Mouse (Mus musculus) liver, embryonic 14.5 days (tissue): Measurements from ENCODE around the gene Ppp2r5b. TPM values are rescaled to one million over a fixed set of nuclear protein-coding genes. Genes with fewer than 3 reads are reported as not detected.

Source experiments
- ATAC-seq: fragments of 200-750 bp; cut with Nextera tagmentation; 2 replicates; pipeline ENCODE4 v1.8.0; 2017; ENCODE audit warnings: moderate number of reproducible peaks, mild to moderate bottlenecking, moderate library complexity; ENCODE audit not compliant: insufficient read depth
- DNase-seq, 3 experiments: peaks; one replicate each; pipeline ENCODE4 v3.0.0-alpha.2; 2012 to 2013; ENCODE audit warnings: low read depth in 3 of 3, low spot score in 3 of 3
- H3K27ac ChIP-seq: fragments of 300-500 bp; sonication (generic); 2 replicates; pipeline ENCODE4 v1.5.1; 2014; ENCODE audit warnings: moderate library complexity, mild to moderate bottlenecking, control low read depth, inconsistent platforms
- H3K27me3 ChIP-seq: fragments of 300-500 bp; sonication (generic); 2 replicates; pipeline ENCODE4 v1.6.1; 2014; ENCODE audit warnings: mild to moderate bottlenecking, low read length, moderate library complexity; ENCODE audit not compliant: control insufficient read depth, insufficient read depth
- H3K36me3 ChIP-seq: fragments of 300-500 bp; sonication (generic); replicated peaks from 2 replicates; pipeline ENCODE4 v1.6.1; 2014; ENCODE audit warnings: low read depth; ENCODE audit not compliant: control insufficient read depth, insufficient read depth
- H3K4me1 ChIP-seq, 2 experiments: fragments of 200-500 bp in 1 of 2; fragments of 300-500 bp in 1 of 2; sonication (generic) in 1 of 2; replicated peaks; 2 replicates each; pipeline ENCODE4 v1.6.1; 2012 to 2014; ENCODE audit warnings: antibody characterized with exemption in 1 of 2, inconsistent platforms in 1 of 2, low read length in 1 of 2; ENCODE audit not compliant: control insufficient read depth in 2 of 2, insufficient read depth in 2 of 2
- H3K4me2 ChIP-seq: fragments of 300-500 bp; sonication (generic); 2 replicates; pipeline ENCODE4 v1.6.1; 2014; ENCODE audit warnings: low read depth, mild to moderate bottlenecking, control low read depth, moderate library complexity
- H3K4me3 ChIP-seq, 2 experiments: fragments of 200-500 bp in 1 of 2; fragments of 300-500 bp in 1 of 2; sonication (generic) in 1 of 2; 2 replicates each; pipeline ENCODE4 v1.5.1; 2012 to 2014; ENCODE audit warnings: low read depth in 2 of 2, low read length in 2 of 2, mild to moderate bottlenecking in 2 of 2, control low read depth in 1 of 2, inconsistent platforms in 1 of 2, moderate library complexity in 1 of 2; ENCODE audit not compliant: insufficient read depth in 1 of 2
- H3K9ac ChIP-seq: fragments of 300-500 bp; sonication (generic); replicated peaks from 2 replicates; pipeline ENCODE4 v1.6.1; 2014; ENCODE audit warnings: mild to moderate bottlenecking, control low read depth, moderate library complexity
- H3K9me3 ChIP-seq: fragments of 300-500 bp; sonication (generic); 2 replicates; pipeline ENCODE4 v1.6.1; 2016; ENCODE audit warnings: low read length, mixed read lengths; ENCODE audit not compliant: control insufficient read depth
- CTCF ChIP-seq: IDR thresholded peaks from 2 replicates; pipeline ENCODE4 v1.5.1; 2016; ENCODE audit warnings: antibody characterized with exemption, low read depth, control low read depth
- EP300 ChIP-seq: IDR thresholded peaks from 2 replicates; pipeline ENCODE4 v1.6.1; 2016; ENCODE audit warnings: antibody characterized with exemption, low read depth
- WGBS: fragments of 180-500 bp; shearing (Covaris S2); extraction: QIAGEN DNeasy Blood & Tissue Kit; methylation state at CpG from one replicate; pipeline ENCODE4 v1.1.7; 2014; ENCODE audit not compliant: insufficient replicate concordance; 5-methylcytosine and 5-hydroxymethylcytosine counted together
- polyA plus RNA-seq, 2 experiments: library from polyadenylated mRNA; depleted of rRNA in 1 of 2; stranded (reverse) in 1 of 2; unstranded in 1 of 2; fragments of >200 nt; fragmentation: Nextera tagmentation in 1 of 2; extraction: Ambion mirVana in 1 of 2; gene quantifications; 2 replicates each; pipeline versions ENCODE4 v1.2.1 to v1.2.3; 2012 to 2014

The Ppp2r5b gene
- polyA plus RNA-seq, 2 experiments = 2.5 to 3.2 TPM

GRCm38 (mm10) chr19:6238740-6239139, 3.1 kb upstream of the Ppp2r5b start:
- H3K36me3 ChIP-seq = no peaks in the 10 kb centered on the region
- H3K4me3 ChIP-seq = no peak overlapping the region
- no peak for ATAC-seq
- H3K9me3 ChIP-seq = no peaks in the 10 kb centered on the region
- TF ChIP-seq CTCF = no peak
- TF ChIP-seq EP300 = no peak
- H3K4me1 ChIP-seq = peaks cover 41 to 46% of the 10 kb centered on the region in 2 experiments
- DNase-seq = no peak
- H3K27me3 ChIP-seq = no peaks in the 10 kb centered on the region
- no peak overlapping the region for H3K9ac ChIP-seq
- H3K27ac ChIP-seq = no peak overlapping the region
- no peak overlapping the region for H3K4me2 ChIP-seq

- Histone ChIP-seq H3K27me3 (no peaks in the 10 kb centered on the region), H3K9ac (no peak overlapping the region), H3K36me3 (no peaks in the 10 kb centered on the region), H3K4me2 (no peak overlapping the region), H3K27ac (no peak overlapping the region), H3K4me1 (peaks cover 36 to 40% of the 10 kb centered on the region in 2 experiments), H3K9me3 (no peaks in the 10 kb centered on the region), H3K4me3 (no peak overlapping the region)
- ATAC-seq = no peak
- TF ChIP-seq CTCF (no peak), EP300 (no peak)
- 65% methylated on average over 7 of the region's 7 CpGs for WGBS
- DNase-seq = no peak
Observed at GRCm38 (mm10) chr19:6236842-6237241, 1.2 kb upstream of the Ppp2r5b start.

- H3K27me3 ChIP-seq = no peaks in the 10 kb centered on the region
- peak overlapping the region; percentile 77 for H3K9ac ChIP-seq
- peak overlapping the region; percentile 86 for H3K4me2 ChIP-seq
- no peak for TF ChIP-seq EP300
- TF ChIP-seq CTCF = no peak
- WGBS = 0% methylated on average over 9 of the region's 9 CpGs
- ATAC-seq (peak; percentile 86), DNase-seq (peak; percentile 81 to 85 (median 84))
- peaks cover 36 to 40% of the 10 kb centered on the region in 2 experiments for H3K4me1 ChIP-seq
- H3K4me3 ChIP-seq = peak overlapping the region; percentile 74 to 95
- H3K36me3 ChIP-seq = no peaks in the 10 kb centered on the region
- H3K9me3 ChIP-seq = no peaks in the 10 kb centered on the region
- H3K27ac ChIP-seq = peak overlapping the region; percentile 90
Observed at GRCm38 (mm10) chr19:6236053-6236441, 375 bp upstream of the Ppp2r5b start.

- no peaks in the 10 kb centered on the region for H3K36me3 ChIP-seq
- DNase-seq (no peak), ATAC-seq (no peak)
- no peak overlapping the region for H3K27ac ChIP-seq
- no peak overlapping the region for H3K9ac ChIP-seq
- H3K4me3 ChIP-seq = no peak overlapping the region; a peak in 1 of 4 replicates
- peak overlapping the region; percentile 86 for H3K4me2 ChIP-seq
- peaks cover 20 to 25% of the 10 kb centered on the region in 2 experiments for H3K4me1 ChIP-seq
- no peaks in the 10 kb centered on the region for H3K27me3 ChIP-seq
- 65% methylated on average over 11 of the region's 11 CpGs for WGBS
- H3K9me3 ChIP-seq = no peaks in the 10 kb centered on the region
- TF ChIP-seq EP300 (no peak), CTCF (no peak)
Observed at GRCm38 (mm10) chr19:6234337-6235083, 1.2 kb downstream of the Ppp2r5b start.

GRCm38 (mm10) chr19:6233647-6234046, 2.0 kb downstream of the Ppp2r5b start:
- Histone ChIP-seq H3K27me3 (no peaks in the 10 kb centered on the region), H3K27ac (no peak overlapping the region), H3K9me3 (no peaks in the 10 kb centered on the region), H3K36me3 (no peaks in the 10 kb centered on the region), H3K4me2 (no peak overlapping the region), H3K4me1 (peaks cover 17 to 20% of the 10 kb centered on the region in 2 experiments), H3K9ac (no peak overlapping the region), H3K4me3 (no peak overlapping the region)
- TF ChIP-seq EP300 (no peak), CTCF (no peak)
- DNase-seq = no peak
- ATAC-seq = no peak
- WGBS = 84% methylated on average over 16 of the region's 16 CpGs
